Mouse (Mus musculus) G1E-ER4 (cell line): ENCODE data around the gene Mapk8. TPM values are rescaled to one million over a fixed set of nuclear protein-coding genes. Genes with fewer than 3 reads are reported as not detected.

Source experiments
- GATA1 ChIP-seq: IDR thresholded peaks from one replicate; pipeline ENCODE4 v1.8.0; 2012; ENCODE audit warnings: low read length, inconsistent platforms
- polyA plus RNA-seq: library from polyadenylated mRNA; stranded (reverse); fragments of >175 nt; gene quantifications from 2 replicates; pipeline ENCODE4 v1.2.3, GENCODE M21; 2012

Mapk8 gene
- polyA plus RNA-seq, 1 experiment: 12.3 TPM

GRCm38 (mm10) chr14:33418311-33418909 lies 28.5 kb downstream of the Mapk8 start:
- TF ChIP-seq GATA1: no peak

DNA sequence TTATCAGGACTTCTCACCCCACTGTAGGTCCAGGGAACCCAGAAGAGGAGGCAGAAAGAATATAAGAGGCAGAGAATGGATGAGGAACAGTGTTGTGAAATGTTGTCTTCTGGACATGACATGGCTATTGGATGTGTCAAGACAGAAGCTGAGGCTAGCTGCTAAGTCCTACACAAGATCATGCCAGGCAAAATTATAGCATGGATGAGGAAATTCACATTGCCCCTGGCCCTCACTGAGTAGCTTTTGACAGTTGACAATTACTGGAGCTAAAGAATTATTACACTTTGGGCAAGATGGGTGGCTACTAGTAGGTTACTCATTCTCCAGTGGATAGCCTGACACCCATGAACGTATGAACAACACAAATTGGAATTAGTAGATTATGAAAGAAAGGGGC lies 31.2 kb downstream of the Mapk8 start:
- TF ChIP-seq GATA1: no peak

DNA sequence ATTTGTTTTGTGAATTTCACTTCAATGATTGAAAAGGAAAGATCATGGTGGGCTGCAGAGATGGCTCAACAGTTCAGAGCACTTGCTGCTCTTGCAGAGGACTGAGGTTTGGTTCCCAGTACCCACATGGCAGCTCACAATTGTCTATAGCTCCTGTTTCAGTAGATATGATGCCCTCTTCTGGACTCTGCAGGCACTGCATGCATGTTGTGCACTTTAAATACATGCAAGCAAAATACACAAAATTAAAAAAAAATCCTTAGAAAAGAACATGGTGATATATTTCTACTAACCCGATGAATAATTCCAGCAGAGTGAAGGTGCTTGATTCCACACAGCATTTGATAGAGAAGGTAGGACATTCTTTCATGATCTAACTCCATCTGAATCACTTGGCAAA lies 44.6 kb downstream of the Mapk8 start:
- TF ChIP-seq GATA1: no peak

DNA sequence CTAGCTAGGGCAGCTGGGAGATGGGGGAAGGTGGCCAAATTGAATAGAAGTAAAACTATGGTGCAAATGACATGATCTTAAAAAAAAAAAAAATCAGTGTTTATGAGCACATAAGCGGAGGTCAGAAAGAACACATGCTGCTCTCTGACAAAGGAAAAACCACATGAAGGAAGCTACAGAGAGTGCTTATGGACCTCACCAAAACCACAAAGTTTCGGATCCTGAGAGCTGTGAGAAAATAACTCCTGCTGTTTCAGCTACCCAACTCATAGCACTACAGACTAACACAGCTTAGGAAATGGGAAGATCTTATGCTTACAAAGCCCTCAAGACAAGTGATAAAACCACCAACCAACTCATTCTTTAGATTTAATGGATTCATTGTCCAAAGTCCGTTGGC lies 46.9 kb downstream of the Mapk8 start:
- no peak for TF ChIP-seq GATA1

DNA sequence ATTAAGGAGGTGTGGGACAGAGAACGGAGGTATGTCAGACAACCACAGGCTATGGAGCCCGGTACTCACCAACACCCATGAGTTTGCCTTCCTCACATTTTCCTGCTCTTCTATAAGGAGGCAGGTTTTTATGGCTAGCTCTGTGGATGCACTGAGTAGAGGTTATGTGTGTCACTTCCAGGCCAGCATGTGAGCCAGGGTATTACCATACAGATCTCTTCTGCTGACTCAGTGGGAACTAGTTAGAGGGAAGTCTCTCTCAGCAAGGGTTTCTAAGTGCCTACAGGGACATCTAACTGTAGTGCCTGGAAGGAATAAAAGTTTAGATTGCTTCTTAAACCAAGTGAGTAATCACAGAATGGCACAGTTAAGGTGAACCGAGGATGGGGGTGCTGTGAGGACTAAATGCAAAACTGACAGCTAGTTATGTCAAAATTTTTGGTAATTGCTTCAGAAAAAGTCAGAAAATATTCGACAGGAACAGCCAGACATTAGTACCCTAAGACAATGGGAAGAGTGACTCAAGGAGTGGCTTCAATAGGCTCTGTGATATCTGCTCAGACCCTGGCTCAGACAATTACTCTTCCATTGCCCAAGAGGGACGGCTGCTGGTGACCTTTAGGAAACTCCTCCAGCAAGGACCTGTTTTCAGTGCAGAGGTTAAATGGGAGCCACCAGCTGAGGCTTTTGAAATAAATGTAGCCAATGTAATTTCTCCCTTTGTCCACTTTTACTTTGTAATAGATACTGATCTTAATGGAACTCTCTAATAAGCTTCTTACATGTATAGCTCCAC lies 48.7 kb downstream of the Mapk8 start:
- TF ChIP-seq GATA1: no peak

DNA sequence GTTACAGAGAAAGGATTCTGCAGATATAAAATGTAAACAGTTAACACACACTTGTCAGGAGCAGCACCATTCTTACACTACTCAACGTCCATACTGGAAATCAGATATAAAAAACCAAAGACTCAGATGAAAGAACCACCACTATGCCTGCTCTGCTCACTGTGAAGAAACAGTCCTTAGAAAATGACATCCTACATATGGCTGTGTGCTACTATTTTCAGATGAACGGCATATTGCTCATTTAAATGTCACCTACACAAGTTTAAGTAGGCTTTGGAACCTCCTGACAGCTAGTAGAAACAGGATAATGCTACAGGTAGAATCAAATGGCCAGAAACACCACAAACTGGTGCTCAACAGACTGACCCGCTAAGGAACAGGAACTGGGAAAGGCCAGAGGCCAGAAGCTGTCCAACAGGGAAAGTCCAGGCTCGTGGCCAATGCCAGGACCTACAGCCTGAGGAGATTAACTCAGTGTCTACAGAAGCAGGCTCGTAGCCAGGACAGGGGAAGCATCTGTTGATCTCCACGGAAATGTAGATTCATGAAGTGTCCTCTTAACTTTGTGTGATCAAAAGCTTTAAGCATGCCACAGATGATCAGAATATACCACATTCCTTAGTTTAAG lies 66.0 kb downstream of the Mapk8 start:
- TF ChIP-seq GATA1: no peak

- no peak for TF ChIP-seq GATA1
Measured at GRCm38 (mm10) chr14:33378723-33379122, 68.2 kb downstream of the Mapk8 start.

- no peak for TF ChIP-seq GATA1
Measured at GRCm38 (mm10) chr14:33377211-33377610, 69.7 kb downstream of the Mapk8 start.

DNA sequence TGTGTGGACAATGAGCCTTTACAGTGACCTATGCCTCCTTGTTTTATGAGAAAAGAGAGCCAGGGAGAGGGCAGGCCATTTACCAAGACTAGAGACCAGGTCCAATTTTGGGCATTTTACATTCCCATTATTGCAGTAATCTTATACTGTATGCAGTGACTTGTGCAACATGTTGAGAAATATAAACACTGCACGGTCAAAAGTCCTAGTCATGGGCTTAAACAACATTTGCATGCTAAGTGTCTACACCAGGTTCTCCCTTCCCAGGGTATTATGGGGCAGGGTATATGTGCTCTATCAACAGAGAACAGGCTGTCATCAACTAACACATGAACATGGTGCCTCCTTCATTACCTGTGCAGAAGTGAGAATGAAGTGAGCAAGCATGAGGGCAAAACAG lies 72.9 kb downstream of the Mapk8 start:
- no peak for TF ChIP-seq GATA1

DNA sequence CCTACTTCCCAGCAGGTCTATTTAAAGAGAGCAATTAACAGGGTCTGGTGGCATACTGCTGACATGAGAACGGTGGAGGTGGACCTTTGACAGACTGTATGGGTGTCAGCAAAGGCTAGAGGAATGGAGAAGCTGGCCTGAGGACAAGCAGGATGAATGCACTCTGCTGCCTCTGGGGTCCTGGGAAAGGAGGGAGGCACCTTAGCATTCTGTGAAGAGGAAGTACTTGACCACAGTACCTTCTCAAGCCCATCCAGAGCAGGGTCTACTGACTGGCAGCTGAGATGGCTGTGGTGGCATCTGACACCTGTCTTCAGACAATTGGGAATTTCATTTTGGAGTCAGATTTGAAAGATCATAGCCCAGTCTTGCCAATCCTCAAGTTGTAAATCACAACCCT lies 73.7 kb downstream of the Mapk8 start:
- no peak for TF ChIP-seq GATA1

DNA sequence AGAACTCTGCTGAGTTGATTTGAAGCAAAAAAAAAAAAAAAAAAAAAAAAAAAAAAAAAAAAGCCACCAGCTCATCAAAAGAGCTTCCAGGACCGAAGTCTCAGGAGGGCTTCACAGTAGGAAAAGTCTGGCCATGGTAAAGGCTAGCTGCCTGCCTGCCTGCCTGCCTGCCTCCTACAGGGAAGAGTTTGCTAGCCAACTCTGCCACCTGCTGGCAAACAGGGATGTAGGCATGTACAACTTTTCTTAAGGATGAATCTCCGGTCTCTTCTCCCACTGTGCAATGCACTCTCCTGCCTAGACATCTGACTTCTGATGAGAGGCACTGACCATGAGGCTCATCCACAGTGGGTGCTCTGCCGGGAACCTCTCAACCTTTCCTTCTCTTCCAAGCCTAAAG lies 75.7 kb downstream of the Mapk8 start:
- TF ChIP-seq GATA1: no peak

DNA sequence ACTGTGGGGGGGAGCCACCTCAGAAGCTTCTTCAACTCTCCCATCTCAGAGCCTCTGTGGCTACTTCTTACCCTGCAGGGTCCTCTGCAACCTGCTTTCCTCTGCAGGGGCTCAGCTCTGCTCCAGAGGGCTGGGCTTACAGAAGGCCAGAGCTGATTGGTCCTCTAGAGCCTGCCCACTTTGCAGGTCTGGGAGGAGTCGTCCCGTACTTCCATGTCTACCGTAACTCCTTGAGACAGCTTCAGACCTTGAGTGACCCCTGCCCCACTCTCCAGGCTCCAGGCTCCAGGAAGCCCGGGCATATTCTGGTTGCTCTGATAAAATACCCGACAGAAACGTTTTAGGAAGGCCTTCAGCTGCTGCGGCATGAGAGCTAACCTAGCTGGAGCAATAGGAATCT lies 76.9 kb downstream of the Mapk8 start:
- TF ChIP-seq GATA1: no peak

GRCm38 (mm10) chr14:33369375-33369774 lies 77.6 kb downstream of the Mapk8 start:
- no peak for TF ChIP-seq GATA1

DNA sequence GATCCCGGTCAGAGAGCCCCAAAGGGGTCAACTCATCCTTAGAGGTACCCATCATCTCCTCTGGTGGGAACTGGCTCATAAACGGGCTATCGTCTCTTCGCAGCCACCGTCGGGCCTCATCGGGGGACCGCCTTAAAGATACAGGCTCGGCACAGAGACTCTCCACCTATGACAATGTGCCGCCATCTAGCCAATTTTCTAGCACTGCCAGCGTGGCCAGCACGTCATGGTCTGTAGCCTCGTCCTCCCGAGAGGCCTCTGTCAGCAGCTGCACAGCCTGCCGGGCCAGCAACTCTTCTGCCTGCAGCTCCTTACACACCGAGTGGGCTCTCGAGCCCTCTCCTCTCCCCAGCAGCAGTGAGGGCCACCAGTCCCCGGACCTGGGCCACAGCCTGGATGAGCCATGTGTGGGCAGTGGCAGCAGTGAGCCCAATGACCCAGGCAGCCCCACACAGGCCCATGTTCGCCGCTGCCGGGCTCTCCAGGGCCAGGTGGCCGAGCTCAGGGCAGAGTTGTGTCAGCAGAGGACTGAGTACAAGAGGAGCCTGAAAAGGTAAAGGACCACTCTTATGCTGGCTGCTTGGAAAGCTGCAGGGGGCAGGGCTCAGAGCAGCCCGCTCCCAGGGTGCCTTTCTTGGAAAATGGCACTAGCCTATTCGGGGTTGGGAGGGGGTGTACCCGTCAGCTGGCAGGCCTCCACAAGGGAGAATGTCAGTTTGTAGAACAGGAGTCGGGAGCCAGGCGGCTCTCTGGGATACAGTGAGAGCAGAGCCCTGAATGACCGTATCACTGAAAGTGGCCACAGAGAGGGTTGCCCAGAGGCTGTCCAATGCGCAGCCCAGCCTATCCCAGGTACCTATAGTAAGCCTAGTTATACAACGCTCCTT lies 79.8 kb downstream of the Mapk8 start:
- TF ChIP-seq GATA1: no peak

GRCm38 (mm10) chr14:33364061-33364460 lies 82.9 kb downstream of the Mapk8 start:
- TF ChIP-seq GATA1: no peak

DNA sequence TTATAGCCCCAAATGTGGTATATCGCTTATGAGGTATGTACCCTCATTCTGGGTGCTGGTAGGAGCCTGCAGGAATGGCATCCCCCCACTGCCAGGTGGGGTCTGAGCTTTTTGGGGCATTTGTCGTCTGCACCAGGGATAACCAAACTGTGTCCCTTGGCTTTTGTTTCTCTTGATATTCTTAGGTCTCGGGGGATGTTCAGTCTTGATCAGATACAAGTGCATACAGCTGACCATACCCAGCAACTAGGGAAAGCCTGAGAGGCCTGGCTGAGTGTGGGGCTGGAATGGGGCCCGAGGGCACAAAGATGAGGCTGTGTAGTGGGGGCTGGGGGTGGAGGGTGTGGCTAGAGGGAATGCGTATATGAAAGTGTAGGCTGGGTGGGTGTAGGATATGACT lies 83.3 kb downstream of the Mapk8 start:
- TF ChIP-seq GATA1: no peak
